Mouse (Mus musculus) CD4-positive, CD25-positive, alpha-beta regulatory T cell, adult 4 months (primary cell): Measurements from ENCODE around the gene Focad. TPM values are rescaled to one million over a fixed set of nuclear protein-coding genes. Genes with fewer than 3 reads are reported as not detected.

Experiments used
- ATAC-seq: one replicate; pipeline ENCODE4 v1.8.0; 2017
- polyA plus RNA-seq, 2 experiments: library from polyadenylated mRNA; unstranded; fragments of 100-300 nt; shearing (Covaris generic); gene quantifications; one replicate each; pipeline ENCODE4 v1.2.1; 2017

The Focad gene
- polyA plus RNA-seq = 10 to 100 TPM; 16.4 to 18.4 TPM

DNA sequence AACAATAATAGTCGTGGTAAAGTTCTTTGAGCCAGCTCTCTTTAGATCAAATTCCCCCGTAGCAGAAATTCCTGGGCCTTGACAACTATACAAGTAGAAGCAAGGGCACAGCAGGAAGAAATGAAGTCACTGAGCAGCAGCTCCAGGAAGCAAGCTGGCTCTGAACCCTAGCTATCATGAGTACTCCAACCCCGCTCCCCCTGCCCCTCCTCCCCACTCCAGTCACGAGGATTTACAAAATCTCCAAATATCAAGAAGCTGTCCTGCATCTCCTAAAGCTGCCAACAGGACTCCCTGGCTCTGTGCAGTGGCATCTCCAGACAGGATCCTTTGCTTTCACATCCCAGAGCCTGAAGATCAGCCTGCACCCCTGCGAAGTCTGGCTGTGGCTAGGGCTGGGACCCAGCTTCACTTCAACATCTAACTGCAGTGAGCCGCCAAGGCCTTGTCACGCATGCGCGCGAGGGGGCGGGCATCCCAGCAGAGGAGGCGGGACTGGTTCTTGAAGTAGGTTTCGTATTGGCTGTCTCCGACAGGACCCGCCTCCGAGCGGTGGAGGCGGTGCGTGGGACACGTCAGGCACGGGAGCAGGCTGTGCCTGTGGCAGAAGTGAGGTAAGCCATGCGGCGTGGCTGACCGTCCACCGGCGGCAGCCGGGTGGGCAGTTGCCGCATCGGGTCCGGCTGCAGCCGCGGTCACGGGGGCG lies at the start of gene Focad:
Focad (plus strand) TSS at position 568 of the 706 bp plus-strand sequence.
- ATAC-seq = peak; percentile 96

DNA sequence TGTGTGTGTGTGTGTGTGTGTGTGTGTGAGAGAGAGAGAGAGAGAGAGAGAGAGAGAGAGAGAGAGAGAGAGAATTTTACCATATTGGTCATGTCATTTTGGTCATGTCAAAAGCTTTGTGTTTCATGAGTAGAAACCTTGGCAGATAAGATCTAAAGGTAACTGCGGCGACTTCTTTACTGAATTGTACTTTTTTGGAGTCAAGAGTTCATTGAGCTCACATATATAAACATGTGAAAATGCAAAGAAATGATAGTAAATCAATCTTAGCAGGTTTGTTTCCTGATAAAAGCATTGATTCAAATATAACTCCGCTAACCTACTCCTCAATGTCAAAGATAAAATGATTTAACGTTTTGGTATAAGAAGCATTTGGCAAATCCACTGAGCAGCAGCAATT lies 49.3 kb upstream of the Focad start:
- no peak for ATAC-seq

DNA sequence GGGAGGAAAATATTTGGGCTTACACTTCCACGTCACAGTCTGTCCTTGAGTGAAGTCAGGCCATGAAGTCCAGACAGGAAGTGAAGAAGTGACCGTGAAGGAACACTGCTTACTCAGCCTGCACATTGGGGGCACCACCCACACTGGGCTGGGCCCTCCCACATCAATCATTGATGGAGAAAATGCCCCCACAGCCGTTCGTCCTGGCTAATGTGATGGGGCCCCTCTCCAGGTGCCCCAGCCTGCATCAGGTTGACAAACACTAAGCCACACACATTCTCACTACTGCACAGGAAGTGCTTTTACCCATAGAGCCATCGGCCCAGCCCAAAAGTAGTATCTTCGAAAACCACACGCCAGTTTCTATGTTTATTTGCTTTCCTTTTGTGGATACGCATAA lies 48.1 kb upstream of the Focad start:
- peak; percentile 90 for ATAC-seq

GRCm38 (mm10) chr4:88075388-88075787 lies 19.0 kb upstream of the Focad start:
- ATAC-seq = no peak

DNA sequence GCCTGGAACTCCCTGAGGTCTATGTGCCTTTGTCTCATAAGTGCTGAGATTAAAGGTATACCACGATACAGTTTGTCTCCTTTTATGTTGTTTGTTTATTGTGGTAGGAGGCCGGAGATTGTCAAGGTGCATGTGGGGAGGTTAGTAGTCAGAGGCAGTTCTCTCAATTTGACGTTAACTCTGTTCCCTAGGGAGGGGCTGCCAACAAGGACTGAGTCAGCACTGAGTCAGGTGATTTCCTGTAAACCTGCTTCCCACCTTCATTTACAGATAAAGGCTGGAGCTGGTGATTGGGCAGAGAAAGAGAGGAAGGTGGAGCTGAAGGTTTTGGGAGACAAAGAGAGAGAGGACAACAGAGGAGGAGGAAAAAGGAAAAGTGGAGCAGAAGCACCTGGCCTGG lies 15.4 kb upstream of the Focad start:
- ATAC-seq = peak; percentile 53

GRCm38 (mm10) chr4:88081417-88081816 lies 13.0 kb upstream of the Focad start:
- ATAC-seq = peak; percentile 53

GRCm38 (mm10) chr4:88081885-88082284 lies 12.5 kb upstream of the Focad start:
- ATAC-seq = no peak

DNA sequence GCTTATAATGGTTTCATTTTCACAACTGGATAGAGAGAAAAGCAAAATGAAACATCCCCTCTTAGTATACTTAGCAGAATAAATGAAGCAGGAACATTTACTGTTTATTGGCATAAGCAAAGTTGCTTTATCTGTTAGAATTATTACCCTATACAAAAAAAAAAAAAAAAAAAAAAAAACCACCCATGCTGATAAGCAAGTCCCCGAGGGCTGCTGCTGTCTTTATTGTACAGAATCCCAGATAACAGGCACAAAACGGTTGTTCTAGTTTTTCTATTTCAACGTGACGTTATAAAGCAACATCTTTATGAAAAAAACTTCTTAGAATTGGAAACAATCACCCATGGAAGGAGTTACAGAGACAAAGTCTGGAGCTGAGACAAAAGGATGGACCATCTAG lies 12.0 kb upstream of the Focad start:
- no peak for ATAC-seq

- no peak for ATAC-seq
These were observed 10.6 kb upstream of the Focad start for GRCm38 (mm10) chr4:88083781-88084180.

DNA sequence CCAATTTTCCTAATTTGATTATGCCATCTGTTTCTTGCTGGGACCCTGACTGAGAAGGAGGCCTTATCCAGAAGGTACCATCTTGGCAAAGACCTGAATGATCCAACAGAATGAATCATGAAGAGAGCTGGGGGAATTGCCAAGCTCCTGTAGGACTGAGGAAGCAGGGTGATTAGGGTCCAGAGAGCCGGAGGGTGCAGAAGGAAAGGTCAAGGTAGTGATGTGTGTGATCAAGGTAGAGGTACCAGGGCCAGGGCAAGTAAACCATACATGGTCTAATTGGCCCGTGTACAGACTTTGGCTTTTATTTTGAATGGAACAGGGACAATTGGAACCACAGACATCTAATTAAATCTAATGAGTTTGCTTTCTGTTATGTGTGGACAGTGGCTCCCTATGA lies 4.1 kb upstream of the Focad start:
- ATAC-seq = no peak

- ATAC-seq = peak; percentile 40
These were observed 465 bp downstream of the Focad start for GRCm38 (mm10) chr4:88094768-88095420.

- ATAC-seq = no peak
These were observed 1.3 kb downstream of the Focad start for GRCm38 (mm10) chr4:88095693-88096092.

DNA sequence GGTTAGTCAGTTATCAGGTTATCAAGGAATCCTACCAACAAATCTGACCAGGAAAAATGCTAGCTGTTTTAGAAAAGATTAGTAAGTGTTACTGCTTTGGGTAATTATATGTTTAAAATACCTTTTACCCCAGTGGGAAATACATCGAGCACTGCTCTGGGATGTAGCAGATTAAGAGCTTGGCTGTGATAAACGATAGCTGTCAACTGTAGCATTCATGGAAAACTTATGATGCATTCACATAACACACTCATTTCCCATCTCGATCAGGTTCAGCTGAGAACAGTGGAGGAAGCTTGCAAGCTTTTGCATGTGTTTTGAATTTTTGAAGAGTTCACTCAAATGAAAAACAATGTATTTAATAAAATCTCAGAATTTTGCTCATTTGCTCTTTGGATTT lies 14.2 kb downstream of the Focad start:
- no peak for ATAC-seq

- ATAC-seq = no peak
These were observed 22.9 kb downstream of the Focad start for GRCm38 (mm10) chr4:88117331-88117730.

- no peak for ATAC-seq
These were observed 23.5 kb downstream of the Focad start for GRCm38 (mm10) chr4:88117942-88118341.

DNA sequence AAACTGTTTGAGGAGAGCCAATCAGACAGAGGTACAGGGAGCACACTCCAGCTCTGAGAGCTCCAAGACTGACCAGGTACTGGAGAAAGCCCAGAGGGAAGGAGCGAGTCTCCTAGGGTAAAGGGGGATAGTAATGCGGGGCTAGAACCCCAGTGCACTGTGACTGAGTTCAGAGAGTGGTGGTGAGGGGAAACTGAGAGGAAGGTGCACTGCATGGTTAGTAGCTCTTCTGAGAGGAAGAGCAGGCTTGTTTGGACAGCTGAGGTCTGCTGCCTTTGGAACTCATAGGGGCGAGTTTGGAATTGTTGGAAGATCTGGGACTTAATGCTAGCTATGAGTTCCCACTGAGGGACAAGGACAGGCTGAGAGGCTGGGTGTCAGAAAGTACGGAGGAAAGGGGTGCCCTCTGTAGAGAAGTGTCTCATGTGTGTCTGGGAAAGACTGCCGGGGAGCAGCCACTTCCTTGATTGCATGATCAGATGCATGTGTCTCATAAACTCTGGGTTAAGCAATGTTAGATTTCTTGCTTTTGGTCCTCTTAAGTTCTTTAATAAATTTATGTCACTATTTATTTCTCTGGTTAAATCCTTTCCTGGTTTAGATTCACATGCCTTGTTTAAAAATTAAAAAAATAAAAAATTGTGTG lies 24.4 kb downstream of the Focad start:
- ATAC-seq = peak; percentile 25

GRCm38 (mm10) chr4:88120091-88120490 lies 25.7 kb downstream of the Focad start:
- peak; percentile 54 for ATAC-seq

- no peak for ATAC-seq
These were observed 28.0 kb downstream of the Focad start for GRCm38 (mm10) chr4:88122472-88122871.

GRCm38 (mm10) chr4:88135936-88136335 lies 41.5 kb downstream of the Focad start:
- ATAC-seq = no peak

DNA sequence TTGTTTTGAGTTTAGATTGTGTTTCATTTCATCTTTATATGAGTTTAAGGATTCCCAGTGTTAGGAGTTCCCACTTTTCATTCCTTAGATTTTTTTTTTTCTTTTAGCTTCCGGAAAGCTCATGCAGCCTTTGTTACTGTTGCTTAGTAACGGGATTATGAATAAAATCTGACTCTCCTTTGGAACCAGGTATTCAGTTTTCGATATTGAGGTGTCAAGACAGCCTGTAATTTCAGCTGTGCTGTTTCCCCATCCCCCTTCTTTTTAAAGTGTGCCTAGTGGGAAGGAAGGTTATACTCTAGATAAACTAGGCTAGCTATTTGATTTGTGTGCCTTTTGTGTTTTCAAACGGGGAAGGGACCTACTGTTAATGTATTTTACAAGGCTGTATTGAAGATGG lies 42.1 kb downstream of the Focad start:
- ATAC-seq = no peak

DNA sequence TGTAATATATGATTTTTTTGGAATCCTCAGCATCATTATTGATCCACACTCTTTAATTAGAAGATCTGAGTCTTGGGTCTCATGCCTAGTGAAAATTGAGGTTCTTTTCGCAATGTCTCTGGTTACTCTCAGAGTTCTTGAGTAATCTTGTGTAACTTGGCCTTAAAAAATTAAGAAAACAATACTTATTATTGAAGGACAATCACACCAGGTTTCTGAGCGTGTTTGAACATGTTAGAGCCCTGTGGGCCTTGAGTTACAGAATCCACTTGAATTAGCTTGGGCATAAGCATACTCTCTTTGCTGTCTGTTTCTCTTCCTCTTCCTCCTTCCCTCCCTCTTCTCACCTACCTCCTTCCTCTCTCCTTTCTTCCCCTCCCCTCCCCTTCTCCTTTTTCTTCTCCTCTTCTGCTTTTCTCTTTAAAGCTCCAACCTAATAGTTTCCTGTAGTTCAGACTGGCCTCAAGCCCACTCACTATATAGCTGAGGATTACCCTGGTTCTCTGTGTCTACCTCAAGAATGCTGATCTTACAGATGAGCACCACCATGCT lies 44.0 kb downstream of the Focad start:
- no peak for ATAC-seq

- no peak for ATAC-seq
These were observed 55.0 kb downstream of the Focad start for GRCm38 (mm10) chr4:88149462-88149861.

GRCm38 (mm10) chr4:88155490-88156160 lies 61.2 kb downstream of the Focad start:
- no peak for ATAC-seq
